Comparison of ENCODE assay signal across 9 mouse cellular contexts in the genomic region with DNA sequence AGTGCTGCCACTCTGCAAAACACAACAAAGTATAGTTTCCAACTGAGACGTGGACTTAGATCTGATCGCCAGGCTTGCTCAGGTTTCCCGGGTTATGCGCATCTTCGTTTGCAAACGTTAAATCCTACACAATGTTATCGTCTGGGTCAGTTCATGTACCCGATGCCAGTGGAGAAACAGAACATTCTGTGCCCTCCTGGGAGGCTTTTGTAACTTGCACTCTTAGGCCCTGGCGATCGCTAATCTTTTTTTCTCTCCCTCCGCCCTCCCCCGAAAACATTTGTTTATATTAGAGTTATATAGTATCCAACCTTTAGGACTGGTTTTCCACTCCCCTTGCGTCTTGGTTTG. TPM values are rescaled to one million over a fixed set of nuclear protein-coding genes. Genes with fewer than 3 reads are reported as not detected.
DNase-seq lines count a peak whose midpoint lies in the region; ATAC-seq and TF ChIP-seq lines count a peak whose summit lies in the region.
"Had no signal": no experiment of that assay in that cellular context is flagged by ENCODE, and none has a peak within 500 bp of the region (broad histone marks: within the 10 kb centered on the region; RNA-seq: fewer than 3 reads in every experiment).

No protein-coding gene starts in this region.

- no peak overlapping the region for H3K27ac ChIP-seq in liver, embryonic 12.5 days
- H3K27ac ChIP-seq in stomach, postnatal 0 days (replicated peaks) = peak overlapping the region; percentile 88

- TF ChIP-seq CTCF in stomach, postnatal 0 days (IDR thresholded peaks at IDR 0.05; ENCODE audit: low read depth) = no peak

- ATAC-seq in liver, embryonic 12.5 days = no peak
- ATAC-seq in stomach, postnatal 0 days (ENCODE audit: low FRiP score, low TSS enrichment) = peak; percentile 10; the same call in 1 of the 2 replicates

- no peaks in the 10 kb centered on the region for H3K36me3 ChIP-seq in liver, embryonic 12.5 days
- no peaks in the 10 kb centered on the region for H3K36me3 ChIP-seq in stomach, postnatal 0 days (ENCODE audit: control insufficient read depth, insufficient read depth, low read length)

- peak overlapping the region; percentile 60 for H3K4me2 ChIP-seq in liver, embryonic 12.5 days
- peak overlapping the region; percentile 74 for H3K4me2 ChIP-seq in stomach, postnatal 0 days (replicated peaks; ENCODE audit: low read depth)

- H3K4me3 ChIP-seq in liver, embryonic 12.5 days = peak overlapping the region; percentile 46
- peak overlapping the region; percentile 54 for H3K4me3 ChIP-seq in stomach, postnatal 0 days (ENCODE audit: low read depth, low read length)

- no peaks in the 10 kb centered on the region; the same call in 1 of the 2 replicates for H3K4me1 ChIP-seq in liver, embryonic 12.5 days
- H3K4me1 ChIP-seq in stomach, postnatal 0 days (replicated peaks; ENCODE audit: control insufficient read depth, insufficient read depth) = no peaks in the 10 kb centered on the region

- 9% methylated on average over 13 of the region's 13 CpGs for WGBS in liver, embryonic 12.5 days (ENCODE audit: insufficient replicate concordance)
- 8% methylated on average over 13 of the region's 13 CpGs for WGBS in stomach, postnatal 0 days

- peaks cover 67% of the 10 kb centered on the region for H3K27me3 ChIP-seq in liver, embryonic 12.5 days (replicated peaks)
- H3K27me3 ChIP-seq in stomach, postnatal 0 days (ENCODE audit: control insufficient read depth, insufficient read depth, low read length) = no peaks in the 10 kb centered on the region

- no peak for TF ChIP-seq EP300 in stomach, postnatal 0 days (optimal IDR thresholded peaks at IDR 0.05)

- H3K9me3 ChIP-seq in liver, embryonic 12.5 days (replicated peaks) = no peaks in the 10 kb centered on the region
- no peaks in the 10 kb centered on the region for H3K9me3 ChIP-seq in stomach, postnatal 0 days (ENCODE audit: control insufficient read depth, low read length)

- H3K9ac ChIP-seq in liver, embryonic 12.5 days = no peak overlapping the region
- peak overlapping the region; percentile 61 for H3K9ac ChIP-seq in stomach, postnatal 0 days (ENCODE audit: low read length)

- DNase-seq in heart, adult 11 months = peak; percentile 63
- DNase-seq in heart, adult 9 months (ENCODE audit: low spot score in 2 of 2) = no peak
- peak; percentile 16 for DNase-seq in retina, embryonic 14.5 days (ENCODE audit: low spot score)
- DNase-seq in retina, postnatal 1 day = no peak
- DNase-seq in stomach, postnatal 0 days (ENCODE audit: low spot score) = no peak
- DNase-seq in embryo, embryonic 10.5 days (ENCODE audit: low spot score) = no peak
- DNase-seq in kidney, adult 11 months = no peak
- DNase-seq: layer of hippocampus, adult 9-11 months had no signal

RNA-seq across cellular contexts. Expression of a gene that starts 0.4 kb away (rescaled TPM):
- polyA plus RNA-seq in liver, embryonic 12.5 days (2016; fragmentation: Nextera tagmentation; extraction: Ambion mirVana) = 2.4 and 2.5 TPM in 2 replicates
- polyA plus RNA-seq in stomach, postnatal 0 days (2015; fragmentation: Nextera tagmentation; extraction: Ambion mirVana) = 20.4 and 24.1 TPM in 2 replicates

Comparison
In these comparisons a context has a peak if more than half of its experiments do, and no peak if none do; other contexts are left out.
1. DNase-seq: peak in heart, adult 11 months (single experiment) and retina, embryonic 14.5 days (single experiment); none in heart, adult 9 months (0 of 2), retina, postnatal 1 day (single experiment), stomach, postnatal 0 days (single experiment), embryo, embryonic 10.5 days (single experiment) and kidney, adult 11 months (single experiment).